Mouse (Mus musculus) retina, postnatal 1 day (tissue): Measurements from ENCODE around the gene Coro6.
A peak's percentile ranks its signal among the peaks of the same experiment; 100 is the strongest.

Source experiments
- DNase-seq: peaks from one replicate; pipeline ENCODE4 v3.0.0-alpha.2; 2012

Coro6 gene

DNA sequence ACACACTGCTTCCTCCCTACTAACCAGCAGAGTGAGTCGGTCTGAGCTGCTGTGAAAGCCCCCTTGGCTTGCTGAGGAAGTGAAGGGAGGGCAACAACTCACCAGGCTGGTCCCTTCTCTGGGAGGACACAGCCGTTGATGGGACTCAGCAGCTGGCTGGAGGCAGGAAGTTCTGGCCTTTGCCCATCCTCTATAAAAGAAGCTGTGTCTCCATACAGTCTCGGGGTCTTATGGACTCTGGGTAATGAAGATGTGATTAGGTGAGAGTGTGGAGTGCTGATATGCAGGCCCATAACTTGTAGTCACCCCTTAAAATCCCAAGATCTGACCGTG, 32.1 kb downstream of the Coro6 start:
- no peak for DNase-seq

DNA sequence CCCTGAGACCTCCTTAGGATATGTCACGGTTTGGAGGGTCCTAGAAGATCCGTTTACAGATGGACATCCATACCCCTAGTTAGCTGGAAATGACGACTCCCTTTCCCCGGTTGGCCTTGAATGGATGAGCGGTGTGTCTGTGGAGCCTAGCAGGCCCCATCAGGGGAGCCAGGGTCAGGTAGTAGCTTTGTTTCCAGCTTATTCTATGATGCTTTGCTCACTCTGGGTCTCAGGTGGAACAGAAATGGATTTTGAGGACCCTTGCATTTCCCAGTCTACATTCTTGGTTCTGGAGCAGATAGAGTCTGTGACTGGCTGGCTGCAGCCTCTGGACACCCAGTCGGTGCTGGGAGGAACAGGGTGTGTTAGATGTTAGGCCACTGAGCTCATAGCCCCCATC, 32.6 kb downstream of the Coro6 start:
- no peak for DNase-seq

GRCm38 (mm10) chr11:77495507-77495906, 33.3 kb downstream of the Coro6 start:
- no peak for DNase-seq

GRCm38 (mm10) chr11:77497341-77497756, 35.1 kb downstream of the Coro6 start:
- peak; percentile 84 for DNase-seq

DNA sequence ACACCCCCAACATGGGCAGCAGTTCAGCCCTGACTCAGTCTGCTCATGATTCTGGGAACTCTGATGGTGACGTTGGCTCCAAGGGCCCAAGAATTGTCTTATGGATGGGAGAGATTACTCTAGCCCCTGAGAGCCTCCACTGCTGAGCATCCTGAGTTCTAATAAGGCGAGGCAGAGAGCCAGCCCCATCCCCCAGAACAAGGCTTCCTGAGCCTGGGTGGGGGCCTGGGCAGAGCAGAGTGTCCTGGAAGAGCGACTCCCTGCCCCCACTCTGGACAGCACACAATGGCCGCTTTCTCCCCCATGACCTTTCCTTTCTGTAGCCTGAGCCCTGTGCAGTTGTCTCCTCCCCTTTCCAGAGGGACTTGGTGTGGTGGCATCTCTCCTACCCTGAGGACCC, 35.6 kb downstream of the Coro6 start:
- DNase-seq: peak; percentile 46

DNA sequence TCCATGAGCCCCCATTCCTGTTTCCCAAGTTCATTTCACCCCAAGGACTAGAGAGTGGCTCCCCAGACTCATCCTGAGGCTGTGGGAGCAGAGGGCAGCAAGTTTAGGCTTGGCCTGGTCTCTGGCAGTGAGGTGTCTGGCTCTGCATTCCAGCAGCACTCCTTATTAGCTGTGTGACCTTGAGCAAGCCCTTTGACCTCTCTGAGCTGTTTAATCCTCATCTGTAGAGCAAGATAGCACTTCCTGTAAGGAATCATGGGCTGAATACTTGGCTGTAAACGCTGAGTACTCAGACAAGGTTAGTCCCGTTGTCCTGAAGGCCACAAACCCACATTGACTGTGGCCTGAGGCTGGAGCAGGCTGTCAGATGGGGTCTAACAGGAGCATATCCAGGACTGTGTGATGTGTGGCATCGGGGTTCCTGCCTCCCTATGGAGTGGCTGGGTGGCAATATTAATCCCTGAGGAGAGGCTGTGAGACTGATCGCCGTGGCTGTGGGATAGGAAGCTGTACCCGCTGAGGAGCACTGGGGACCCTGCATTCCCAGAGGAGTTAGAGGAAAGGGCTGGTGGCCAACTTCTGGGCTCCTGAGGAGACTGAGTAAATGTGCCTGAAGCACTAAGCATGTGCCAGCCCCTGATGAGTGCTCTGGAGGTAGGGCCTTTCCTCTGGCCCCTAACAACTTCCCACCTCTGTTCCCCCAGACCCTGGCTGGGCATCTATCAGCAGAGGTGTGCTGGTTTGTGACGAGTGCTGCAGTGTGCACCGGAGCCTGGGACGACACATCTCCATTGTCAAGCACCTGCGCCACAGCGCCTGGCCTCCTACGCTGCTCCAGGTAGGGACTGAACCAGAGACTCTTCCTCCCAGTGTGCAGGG, 36.3 kb downstream of the Coro6 start:
- DNase-seq: no peak

DNA sequence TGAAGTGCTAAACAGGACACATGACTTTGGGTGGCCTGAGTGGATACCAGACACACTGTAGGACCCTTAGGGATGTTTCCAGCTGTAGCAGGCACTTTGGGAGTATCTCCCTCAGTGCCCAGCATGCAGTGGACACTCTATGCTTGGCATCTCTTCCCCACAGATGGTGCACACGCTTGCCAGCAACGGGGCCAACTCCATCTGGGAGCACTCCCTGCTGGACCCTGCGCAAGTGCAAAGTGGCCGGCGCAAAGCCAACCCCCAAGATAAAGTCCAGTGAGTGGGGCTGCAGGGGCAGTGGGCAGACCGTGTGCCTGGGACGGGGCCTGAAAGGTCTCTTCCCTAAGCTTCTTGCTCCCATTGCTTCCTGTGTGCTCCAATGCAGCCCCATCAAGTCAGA, 37.1 kb downstream of the Coro6 start:
- DNase-seq: no peak

DNA sequence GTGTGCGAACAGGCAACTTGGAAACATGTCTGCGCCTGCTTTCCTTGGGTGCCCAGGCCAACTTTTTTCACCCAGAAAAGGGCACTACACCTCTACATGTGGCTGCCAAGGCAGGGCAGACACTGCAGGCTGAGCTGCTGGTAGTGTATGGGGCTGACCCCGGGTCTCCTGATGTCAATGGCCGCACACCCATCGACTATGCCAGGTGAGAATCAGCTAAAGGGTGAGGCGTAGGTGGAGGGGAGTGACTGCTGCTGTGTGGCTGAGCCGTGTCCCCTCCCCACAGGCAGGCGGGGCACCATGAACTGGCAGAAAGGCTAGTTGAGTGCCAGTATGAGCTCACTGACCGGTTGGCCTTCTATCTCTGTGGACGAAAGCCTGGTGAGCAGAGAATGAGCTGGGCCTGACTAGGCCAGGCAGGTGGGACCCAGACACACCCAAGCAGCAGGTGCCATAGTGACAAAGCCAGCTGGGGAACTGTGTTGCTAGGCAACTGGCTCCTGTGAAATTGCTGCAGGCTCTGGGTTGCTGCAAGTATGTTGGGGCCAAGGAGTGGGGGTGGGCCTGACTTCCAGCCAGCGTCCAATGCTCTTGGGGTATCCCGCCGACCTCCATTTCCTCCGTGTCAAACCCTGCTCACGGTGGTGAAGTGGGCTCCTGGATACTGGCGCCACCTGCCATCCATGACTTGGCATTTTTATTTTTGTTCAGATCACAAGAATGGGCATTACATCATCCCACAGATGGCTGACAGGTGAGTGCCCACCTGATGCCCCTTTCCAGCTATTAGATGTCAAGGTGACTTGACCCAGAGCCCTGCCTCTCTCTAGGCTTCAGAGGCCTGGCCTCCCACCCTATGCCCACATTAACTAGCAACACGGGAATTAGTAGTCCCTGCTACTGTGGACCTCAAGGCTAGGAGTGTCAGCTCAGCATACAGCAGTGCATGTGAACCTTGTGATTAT, 38.4 kb downstream of the Coro6 start:
- DNase-seq: peak; percentile 36

DNA sequence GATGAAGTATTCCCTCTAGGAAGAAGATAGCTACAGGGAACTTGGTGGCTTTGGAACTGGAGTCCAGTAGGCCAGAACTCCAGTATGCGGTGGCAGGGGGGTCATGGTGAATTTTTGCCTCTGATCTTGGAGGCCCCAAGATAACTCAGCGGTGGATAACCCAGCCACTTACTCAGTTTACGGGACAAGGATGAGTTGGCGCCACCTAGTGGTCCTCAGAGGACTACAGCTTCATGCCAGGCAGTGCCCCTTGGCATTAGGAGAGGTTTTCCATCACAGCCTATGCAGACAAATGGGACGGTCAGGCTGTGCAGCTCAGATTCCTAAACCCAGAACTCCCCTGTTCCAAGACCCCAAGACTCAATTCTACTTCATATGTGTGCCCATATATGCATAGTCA, 39.2 kb downstream of the Coro6 start:
- DNase-seq: peak; percentile 87

DNA sequence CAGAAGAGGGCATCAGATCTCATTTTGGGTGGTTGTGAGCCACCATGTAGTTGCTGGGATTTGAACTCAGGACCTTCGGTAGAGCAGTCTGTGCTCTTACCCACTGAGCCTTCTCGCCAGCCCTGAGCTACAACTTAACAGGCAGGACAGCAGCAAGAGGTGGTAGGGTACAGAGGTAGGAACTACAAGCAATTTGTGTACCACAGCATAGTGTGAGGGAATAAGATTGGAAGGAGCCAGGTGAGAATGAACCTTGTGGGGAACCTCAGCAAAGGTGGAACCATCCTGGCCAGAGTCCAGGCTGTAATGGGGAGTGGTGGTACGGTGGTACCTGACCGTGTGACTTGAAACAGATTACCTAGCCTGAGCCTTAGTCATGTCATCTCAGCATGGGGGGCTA, 39.8 kb downstream of the Coro6 start:
- DNase-seq: no peak

DNA sequence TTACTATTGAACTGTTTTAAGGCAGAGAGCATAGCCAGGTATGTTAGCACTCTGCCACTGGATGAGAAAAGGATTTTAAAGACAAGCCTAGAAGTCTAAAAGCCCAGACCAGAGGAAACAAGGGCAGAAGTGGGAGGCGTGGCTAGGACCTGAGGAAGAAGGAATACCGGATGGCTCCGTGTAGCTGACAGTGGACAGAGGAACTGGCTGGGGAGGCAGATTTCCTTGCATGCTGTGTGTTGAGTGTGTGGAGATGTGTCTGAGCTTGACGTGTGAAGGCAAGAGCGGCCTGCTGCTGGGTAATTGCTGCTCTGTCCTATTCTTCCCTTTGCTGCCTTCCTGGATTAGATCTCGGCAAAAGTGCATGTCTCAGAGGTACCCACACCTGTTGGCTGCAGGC, 40.3 kb downstream of the Coro6 start:
- no peak for DNase-seq

DNA sequence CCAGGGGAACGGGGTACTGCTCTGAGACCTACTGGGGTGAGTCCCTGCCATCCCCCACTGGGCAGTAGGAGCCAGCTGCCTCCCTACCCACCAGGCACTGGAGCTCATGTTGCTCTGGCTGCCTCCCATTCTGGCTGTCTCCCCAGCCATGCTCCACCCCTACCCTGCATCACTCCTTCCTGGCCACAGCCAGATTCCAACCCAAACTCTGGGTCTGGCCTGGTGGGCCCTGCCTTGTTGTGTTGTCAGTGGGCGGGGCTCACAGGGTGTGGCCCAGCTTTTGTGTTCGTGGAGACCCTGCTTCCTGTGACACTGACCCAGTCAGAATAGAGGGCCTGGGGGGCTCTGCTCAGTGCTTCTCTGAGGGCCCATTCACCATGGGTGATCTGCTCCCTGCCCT, 41.3 kb downstream of the Coro6 start:
- no peak for DNase-seq

GRCm38 (mm10) chr11:77504377-77504776, 42.2 kb downstream of the Coro6 start:
- no peak for DNase-seq

DNA sequence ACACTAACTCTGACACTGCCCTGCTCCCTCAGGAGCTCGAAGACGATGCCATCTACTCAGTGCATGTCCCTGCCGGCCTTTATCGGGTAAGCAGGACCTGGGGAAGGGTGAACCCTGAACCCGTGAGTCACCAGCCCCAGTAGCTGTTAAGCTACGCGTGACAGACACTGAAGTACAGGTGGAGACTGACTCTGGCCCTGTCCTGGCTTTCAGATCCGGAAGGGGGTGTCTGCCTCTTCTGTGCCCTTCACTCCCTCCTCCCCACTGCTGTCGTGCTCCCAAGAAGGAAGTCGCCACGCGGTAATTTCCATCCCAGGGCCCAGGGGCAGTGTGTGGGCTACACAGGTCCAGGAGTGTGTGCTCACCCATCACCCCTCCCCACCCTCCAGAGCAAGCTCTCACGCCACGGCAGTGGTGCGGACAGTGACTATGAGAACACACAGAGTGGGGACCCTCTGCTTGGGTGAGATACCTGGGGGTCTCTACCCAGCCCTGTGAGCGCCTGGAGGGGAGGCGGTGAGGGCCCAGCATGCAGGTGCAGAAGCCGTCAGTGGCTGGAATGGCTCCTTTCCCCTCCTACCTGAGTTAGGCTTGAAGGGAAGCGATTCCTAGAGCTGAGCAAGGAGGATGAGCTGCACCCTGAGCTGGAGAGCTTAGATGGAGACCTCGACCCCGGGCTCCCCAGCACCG, 43.2 kb downstream of the Coro6 start:
- no peak for DNase-seq

GRCm38 (mm10) chr11:77506273-77506672, 44.1 kb downstream of the Coro6 start:
- no peak for DNase-seq

DNA sequence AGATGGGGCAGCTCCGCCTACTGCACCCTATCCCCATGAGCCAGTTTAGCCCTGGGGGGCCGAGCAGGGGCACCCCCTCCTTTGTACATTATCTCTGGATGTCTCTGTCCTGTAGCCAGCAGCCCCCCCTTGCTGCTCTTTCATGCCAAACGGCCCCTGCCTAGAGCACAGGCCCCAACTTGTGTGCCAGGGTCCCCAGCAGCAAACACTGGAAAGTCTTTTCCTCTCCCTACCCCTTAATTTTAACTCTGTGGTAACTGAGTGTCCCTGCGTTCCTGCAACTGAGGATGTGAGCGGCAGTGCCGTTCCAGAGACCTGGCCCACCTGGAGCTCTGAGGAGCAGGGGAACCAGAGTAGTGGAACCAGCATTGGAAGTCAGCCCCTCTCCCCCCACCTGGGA, 44.7 kb downstream of the Coro6 start:
- no peak for DNase-seq

- no peak for DNase-seq
Measured at GRCm38 (mm10) chr11:77507426-77507825, 45.2 kb downstream of the Coro6 start.

GRCm38 (mm10) chr11:77508068-77509021, 46.1 kb downstream of the Coro6 start:
- peak; percentile 89 for DNase-seq

DNA sequence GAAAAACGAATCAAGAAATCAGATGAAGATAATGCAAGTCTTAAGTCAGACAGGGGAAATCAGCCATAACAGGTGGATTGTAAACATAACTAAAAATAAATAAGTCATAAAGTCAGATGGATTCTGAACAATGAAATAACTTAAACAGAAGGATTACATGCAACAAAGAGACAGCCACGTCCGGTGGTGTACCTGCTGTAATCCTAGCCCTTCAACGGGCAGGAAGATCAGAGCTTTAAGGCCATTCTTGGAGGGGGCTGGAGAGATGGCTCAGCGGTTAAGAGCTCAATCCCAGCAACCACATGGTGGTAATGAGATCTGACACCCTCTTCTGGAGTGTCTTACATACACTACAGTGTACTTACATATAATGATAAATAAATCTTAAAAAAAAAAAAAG, 49.1 kb downstream of the Coro6 start:
- DNase-seq: no peak

DNA sequence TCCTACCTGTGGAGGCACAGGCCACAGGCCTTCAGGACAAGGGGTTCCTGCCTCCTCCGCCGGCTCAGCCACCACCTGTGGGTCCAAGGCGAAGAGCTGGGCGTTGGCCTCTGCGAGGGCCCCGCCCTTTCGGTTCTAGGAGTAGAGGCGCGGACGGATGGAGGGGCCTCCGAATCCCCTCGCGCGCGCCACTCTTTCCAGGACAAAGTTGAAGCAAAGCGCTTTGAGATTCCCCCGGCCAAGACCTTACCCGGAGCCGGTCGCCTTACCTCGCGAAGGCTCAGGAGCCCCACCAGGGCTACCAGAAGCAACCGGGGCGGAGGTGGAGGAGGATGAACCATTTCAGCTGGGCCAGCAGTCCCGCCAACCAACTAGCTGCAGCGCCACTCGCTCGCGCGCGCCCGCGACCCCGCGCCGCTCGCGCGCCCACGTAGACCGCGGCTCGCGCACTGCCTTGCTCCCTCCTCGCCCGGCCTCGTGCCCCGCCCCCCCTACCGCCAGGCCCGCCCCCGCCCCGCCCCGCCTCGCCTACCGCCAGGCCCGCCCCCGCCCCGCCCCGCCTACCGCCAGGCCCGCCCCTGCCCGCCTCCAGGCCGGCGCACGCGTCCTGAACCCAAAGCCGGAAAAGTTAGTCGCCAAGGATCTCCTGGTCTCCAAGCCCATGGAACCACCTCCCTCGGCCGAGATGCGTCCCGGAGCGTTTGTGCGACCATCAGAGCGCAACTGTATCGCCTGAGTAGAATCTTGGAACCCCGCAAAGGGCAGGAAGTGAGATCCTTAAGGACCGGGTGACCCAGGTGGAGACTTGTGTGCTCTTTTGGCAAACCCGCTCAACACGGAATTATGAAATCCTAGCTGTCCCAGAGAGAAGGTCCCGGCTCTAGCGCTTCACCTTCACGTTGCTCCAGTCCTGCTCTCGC, 50.9 kb downstream of the Coro6 start:
- peak; percentile 92 for DNase-seq

DNA sequence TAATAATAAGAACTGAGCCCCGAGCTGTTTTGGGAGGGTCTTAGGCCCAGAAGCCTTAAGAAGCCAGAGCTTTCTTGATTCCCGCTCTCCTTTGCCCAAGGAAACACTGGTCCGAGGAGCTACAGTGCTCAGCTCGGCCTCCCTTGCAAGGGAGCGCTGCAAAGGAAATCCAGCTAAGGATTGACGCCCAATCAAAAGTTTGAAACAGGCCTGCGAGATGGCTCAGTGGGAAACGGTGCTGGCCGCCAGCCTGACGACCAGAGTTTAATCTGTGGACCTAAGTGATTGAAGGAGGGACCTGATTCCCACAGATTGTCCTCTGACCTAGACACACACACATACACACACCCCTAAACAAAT, 51.6 kb downstream of the Coro6 start:
- peak; percentile 28 for DNase-seq
